Mouse (Mus musculus): ENCODE data around the gene H2-DMb2. TPM values are rescaled to one million over a fixed set of nuclear protein-coding genes. Genes with fewer than 3 reads are reported as not detected.
A peak's percentile ranks its signal among the peaks of the same experiment; 100 is the strongest.

The H2-DMb2 gene
- total RNA-seq, 2 experiments from 2014 or later, result not detected

DNA sequence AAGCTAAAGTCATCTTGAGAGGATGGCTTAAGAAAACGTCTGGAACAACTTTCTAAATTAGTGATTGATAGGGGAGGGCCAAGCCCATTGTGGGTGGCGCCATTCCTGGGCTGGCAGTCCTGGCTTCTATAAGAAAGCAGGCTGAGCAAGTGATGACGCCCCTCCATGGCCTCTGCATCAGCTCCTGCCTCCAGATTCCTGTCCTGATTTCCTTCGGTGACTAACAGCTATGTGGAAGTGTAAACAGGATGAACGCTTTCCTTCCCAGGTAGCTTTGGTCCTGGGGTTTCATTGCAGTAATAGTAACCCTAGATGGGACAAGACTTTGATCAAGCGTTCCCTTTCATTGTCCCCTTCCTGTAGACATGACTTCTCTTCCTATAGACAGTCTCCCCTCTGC lies 35.9 kb downstream of the H2-DMb2 start:
- DNase-seq (ENCODE audit: low spot score in 2 of 2), result no peak

GRCm38 (mm10) chr17:34179913-34180859 lies 37.1 kb downstream of the H2-DMb2 start:
- no peak for DNase-seq (ENCODE audit: low spot score in 2 of 2)

DNA sequence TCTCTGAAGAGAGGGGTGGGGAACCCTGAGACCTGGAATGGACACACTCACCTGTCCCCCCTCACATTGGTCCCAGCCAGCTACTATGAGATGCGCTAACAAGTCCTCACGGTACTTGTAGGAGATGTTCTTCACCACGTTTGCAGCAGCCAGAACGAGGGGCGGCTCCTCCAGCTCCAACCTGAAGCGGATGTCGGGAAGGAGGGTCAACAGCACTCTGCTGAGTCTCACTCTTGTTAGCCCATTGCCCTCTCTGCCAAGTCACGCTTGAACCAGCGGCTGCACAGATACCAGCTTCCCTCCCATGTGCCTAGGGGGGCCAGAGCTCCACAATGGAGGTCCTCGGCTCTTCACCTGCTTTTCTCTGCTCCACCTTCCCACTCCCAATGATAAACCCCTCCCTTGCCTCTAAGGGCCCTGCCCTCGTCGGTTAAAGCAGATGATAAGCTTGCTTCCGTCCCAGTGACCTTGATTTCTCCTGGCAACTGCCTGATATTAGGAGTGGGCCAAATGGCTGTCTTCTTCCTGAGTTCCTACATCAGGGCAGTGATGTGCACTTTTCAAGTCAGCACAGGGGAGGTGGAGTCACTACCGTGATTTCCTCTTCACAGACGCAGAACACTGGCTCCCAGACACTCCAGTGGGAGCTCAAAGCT lies 40.6 kb downstream of the H2-DMb2 start:
- DNase-seq (ENCODE audit: low spot score in 2 of 2), result no peak

DNA sequence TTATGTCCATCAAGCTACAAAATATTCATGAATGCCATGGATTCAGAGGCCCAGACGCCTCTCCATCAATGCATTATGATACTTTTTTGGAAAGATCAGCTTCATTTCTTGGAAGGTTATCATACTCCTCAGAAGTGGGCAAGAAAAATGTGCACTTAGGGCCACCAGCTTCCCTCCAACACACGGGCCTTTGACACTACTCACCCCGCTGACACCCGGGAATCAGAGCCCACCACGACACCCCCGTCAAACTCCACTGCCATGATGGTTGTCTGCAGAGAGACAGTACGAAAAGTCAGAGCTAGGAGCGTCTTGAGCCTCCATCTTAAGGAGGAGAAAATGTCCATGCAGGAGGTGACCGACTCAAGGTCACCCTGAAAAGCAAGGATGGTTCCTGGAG lies 42.4 kb downstream of the H2-DMb2 start:
- no peak for DNase-seq (ENCODE audit: low spot score in 2 of 2)

- DNase-seq (ENCODE audit: low spot score in 2 of 2), result no peak
Observed at GRCm38 (mm10) chr17:34186885-34187260, 43.8 kb downstream of the H2-DMb2 start.

GRCm38 (mm10) chr17:34187261-34187916 lies 44.3 kb downstream of the H2-DMb2 start, which contains the start of the genes Tap1 and Psmb9:
Tap1 (plus strand) TSS chr17:34187553.
Psmb9 (minus strand) TSS chr17:34187764.
- peak; percentile 97 for DNase-seq (ENCODE audit: low spot score in 2 of 2)

DNA sequence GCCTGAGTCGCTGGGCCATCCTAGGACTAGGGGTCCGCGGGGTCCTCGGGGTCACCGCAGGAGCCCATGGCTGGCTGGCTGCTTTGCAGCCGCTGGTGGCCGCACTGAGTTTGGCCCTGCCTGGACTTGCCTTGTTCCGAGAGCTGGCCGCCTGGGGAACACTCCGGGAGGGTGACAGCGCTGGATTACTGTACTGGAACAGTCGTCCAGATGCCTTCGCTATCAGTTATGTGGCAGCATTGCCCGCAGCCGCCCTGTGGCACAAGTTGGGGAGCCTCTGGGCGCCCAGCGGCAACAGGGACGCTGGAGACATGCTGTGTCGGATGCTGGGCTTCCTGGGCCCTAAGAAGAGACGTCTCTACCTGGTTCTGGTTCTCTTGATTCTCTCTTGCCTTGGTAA lies 44.9 kb downstream of the H2-DMb2 start:
- DNase-seq (ENCODE audit: low spot score in 2 of 2), result peak; percentile 27 to 29

GRCm38 (mm10) chr17:34188986-34189385 lies 45.9 kb downstream of the H2-DMb2 start:
- no peak for DNase-seq (ENCODE audit: low spot score in 2 of 2)

DNA sequence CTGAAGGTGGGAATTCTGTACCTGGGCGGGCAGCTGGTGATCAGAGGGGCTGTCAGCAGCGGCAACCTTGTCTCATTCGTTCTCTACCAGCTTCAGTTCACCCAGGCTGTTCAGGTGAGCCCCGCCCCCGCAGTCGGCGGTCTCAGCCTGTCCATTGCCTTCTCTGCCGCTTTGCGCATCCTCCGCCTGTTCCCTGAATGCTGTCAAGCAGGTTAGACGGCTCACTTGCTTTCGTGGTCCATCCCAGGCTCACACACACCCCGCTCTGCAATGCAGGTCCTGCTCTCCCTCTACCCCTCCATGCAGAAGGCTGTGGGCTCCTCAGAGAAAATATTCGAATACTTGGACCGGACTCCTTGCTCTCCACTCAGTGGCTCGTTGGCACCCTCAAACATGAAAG lies 49.7 kb downstream of the H2-DMb2 start:
- DNase-seq (ENCODE audit: low spot score in 2 of 2), result no peak

- no peak for DNase-seq (ENCODE audit: low spot score in 2 of 2)
Observed at GRCm38 (mm10) chr17:34193468-34193867, 50.4 kb downstream of the H2-DMb2 start.

DNA sequence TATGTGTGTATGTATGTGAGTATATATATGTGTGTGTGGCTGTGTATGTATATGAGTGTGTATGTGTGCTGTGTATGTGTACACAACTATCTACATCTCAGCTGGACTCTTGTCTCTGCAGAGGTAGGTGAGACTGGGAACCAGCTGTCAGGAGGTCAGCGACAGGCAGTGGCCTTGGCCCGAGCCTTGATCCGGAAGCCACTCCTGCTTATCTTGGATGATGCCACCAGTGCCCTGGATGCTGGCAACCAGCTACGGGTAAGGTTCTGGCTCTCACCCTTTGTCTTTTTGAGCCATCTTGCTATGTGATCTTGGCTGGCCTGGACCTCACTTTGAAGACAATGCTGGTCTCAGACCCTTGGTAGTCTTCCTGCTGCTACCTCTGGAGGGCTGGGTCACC lies 51.6 kb downstream of the H2-DMb2 start:
- DNase-seq (ENCODE audit: low spot score in 2 of 2), result no peak

DNA sequence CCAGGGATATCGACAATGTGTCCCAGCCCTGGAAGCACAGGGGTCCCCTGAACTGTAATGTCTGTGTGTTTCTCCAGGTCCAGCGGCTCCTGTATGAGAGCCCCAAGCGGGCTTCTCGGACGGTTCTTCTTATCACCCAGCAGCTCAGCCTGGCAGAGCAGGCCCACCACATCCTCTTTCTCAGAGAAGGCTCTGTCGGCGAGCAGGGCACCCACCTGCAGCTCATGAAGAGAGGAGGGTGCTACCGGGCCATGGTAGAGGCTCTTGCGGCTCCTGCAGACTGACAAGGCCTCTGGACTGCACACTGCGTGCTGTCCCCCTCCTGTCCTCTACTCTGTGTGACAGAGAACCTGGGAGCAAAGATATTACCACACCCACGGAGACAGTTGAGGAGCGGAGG lies 53.4 kb downstream of the H2-DMb2 start:
- no peak for DNase-seq (ENCODE audit: low spot score in 2 of 2)

DNA sequence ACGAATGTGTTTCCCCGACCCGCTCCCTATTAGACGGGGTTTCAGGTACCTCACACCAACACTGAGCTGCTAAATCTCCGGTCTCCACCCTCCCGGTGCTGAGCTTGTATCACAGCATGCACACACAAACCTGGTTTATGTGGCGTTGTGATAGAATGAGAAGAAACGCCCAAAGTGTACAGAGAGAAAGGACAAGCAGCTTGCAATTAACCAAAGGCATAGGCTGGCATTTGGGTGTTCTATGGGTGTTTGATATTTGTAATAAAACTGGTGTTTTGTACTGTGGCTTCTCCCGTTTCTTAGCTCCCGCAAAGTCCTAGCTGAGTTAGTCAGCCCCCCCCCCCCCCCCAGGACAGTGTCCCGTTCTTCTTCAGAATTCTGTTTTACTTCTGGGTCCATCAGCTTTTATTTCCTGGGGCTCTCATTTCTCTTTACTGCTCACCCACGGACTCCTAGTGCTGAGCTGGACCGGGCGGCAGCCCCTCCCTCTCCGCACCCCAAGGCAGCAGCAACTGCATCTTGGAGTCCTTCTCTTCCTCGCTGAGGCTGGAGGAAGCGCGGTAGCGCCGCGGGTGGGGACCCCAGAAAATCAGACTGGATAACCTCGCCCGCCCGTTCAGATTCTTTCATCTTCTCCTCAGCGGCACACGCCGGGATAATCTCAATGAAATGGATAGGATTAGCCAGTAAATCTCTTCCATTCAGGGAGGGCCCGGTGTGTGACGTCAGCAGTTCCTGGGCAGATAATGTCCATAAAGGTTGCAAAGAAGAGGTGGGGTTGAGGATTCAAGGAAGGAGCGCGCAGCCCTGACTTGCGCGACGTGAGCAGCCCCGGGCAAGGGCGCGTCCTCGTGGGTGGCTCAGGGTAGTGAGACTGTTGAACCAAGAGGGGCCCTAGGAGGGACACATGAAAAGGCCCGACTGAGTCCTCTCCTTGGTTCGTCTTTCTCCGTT lies 54.1 kb downstream of the H2-DMb2 start, which contains the start of gene Psmb8:
Psmb8 (plus strand) TSS at position 781 of the 954 bp plus-strand sequence.
- DNase-seq (ENCODE audit: low spot score in 2 of 2), result peak; percentile 86 to 87

DNA sequence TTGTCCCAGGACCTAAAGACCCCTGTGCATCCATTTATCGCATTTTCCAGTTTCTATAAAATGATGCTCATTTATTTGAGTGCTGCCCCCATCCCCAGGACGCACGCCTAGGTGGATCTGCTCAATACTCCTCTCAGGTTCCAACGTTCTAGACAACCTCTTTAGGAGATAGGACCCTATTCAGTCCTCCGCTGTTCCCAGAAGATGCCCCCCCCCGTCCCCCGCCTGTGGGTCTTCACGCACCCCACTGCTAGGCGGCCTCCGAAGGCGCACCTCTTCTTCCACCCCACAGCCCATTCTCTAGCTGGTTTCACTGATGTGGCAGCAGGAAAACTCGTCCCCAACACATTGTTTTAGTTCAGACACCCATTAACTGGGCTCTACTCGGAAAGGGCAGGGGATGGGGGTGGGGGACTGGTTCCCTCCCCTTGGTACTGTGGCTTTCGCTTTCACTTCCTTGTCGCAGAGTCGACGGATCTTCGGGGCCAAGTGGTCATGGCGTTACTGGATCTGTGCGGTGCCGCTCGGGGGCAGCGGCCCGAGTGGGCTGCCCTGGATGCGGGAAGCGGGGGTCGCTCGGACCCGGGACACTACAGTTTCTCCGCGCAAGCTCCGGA lies 54.9 kb downstream of the H2-DMb2 start:
- peak; percentile 21 to 33 for DNase-seq (ENCODE audit: low spot score in 2 of 2)

DNA sequence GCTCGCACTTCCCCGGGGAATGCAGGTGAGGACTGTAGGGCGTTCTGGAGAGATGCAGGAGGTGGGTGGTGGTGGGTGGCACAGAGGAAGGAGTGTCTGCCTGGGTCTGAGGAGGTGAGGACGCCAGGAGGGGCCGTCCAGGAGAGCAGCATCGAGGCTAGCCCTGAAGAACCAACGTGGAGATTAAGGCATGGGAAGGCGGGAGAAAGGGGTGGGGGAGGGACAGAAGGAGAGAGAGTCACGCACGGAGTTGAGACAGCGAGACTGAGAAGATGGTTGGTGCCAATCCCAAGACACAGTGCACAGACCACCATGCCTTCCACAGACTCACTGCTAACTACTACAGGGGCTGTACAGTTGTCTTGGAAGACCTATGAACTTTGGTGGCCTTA lies 55.4 kb downstream of the H2-DMb2 start:
- DNase-seq (ENCODE audit: low spot score in 2 of 2), result no peak

GRCm38 (mm10) chr17:34199050-34199619 lies 56.0 kb downstream of the H2-DMb2 start:
- DNase-seq (ENCODE audit: low spot score in 2 of 2), result no peak

- no peak for DNase-seq (ENCODE audit: low spot score in 2 of 2)
Observed at GRCm38 (mm10) chr17:34200047-34200446, 56.9 kb downstream of the H2-DMb2 start.

GRCm38 (mm10) chr17:34200772-34201505 lies 57.8 kb downstream of the H2-DMb2 start:
- DNase-seq (ENCODE audit: low spot score in 2 of 2), result no peak
